Mouse (Mus musculus) splenic B cell, adult 2 months (primary cell): Measurements from ENCODE around the gene P2rx1.

Experiments used
- DNase-seq: peaks from one replicate; pipeline ENCODE4 v3.0.0-alpha.2; 2011; ENCODE audit warnings: low read depth, low spot score
- H3K27me3 ChIP-seq: 2 replicates; pipeline ENCODE4 v1.6.1; 2012; ENCODE audit warnings: mild to moderate bottlenecking, low read length, moderate library complexity, mixed read lengths; ENCODE audit not compliant: control insufficient read depth, poor library complexity, insufficient read depth, severe bottlenecking
- H3K36me3 ChIP-seq: 2 replicates; pipeline ENCODE4 v1.6.1; 2012; ENCODE audit warnings: mild to moderate bottlenecking, low read length, moderate library complexity, mixed read lengths; ENCODE audit not compliant: control insufficient read depth, poor library complexity, insufficient read depth, severe bottlenecking

Gene P2rx1

DNA sequence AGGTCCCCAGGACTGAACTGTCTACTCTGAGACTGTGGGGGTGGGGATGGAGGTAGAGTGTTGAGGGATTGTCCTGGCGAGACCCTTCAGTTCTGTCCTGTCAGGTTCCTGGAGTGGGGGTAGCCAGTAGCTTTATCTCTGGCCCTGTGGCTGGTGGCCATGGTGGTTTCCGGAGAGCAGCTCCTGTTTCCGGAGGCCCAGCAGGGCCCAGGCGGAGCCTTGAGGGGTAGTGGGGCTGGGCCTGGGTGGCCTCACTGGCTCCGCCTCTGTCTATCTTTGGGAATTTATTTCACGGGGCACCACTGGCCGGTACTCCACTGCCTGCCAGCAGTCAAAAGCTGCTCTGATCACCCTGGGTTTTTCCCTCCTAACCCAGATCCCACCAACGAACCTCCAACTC is at the start of gene P2rx1:
TSS of gene P2rx1 (plus strand) at position 333 of the 400 bp plus-strand sequence.
- no peaks in the 10 kb centered on the region; the same call in none of the 2 replicates for H3K36me3 ChIP-seq
- H3K27me3 ChIP-seq, result no peaks in the 10 kb centered on the region
- no peak for DNase-seq

DNA sequence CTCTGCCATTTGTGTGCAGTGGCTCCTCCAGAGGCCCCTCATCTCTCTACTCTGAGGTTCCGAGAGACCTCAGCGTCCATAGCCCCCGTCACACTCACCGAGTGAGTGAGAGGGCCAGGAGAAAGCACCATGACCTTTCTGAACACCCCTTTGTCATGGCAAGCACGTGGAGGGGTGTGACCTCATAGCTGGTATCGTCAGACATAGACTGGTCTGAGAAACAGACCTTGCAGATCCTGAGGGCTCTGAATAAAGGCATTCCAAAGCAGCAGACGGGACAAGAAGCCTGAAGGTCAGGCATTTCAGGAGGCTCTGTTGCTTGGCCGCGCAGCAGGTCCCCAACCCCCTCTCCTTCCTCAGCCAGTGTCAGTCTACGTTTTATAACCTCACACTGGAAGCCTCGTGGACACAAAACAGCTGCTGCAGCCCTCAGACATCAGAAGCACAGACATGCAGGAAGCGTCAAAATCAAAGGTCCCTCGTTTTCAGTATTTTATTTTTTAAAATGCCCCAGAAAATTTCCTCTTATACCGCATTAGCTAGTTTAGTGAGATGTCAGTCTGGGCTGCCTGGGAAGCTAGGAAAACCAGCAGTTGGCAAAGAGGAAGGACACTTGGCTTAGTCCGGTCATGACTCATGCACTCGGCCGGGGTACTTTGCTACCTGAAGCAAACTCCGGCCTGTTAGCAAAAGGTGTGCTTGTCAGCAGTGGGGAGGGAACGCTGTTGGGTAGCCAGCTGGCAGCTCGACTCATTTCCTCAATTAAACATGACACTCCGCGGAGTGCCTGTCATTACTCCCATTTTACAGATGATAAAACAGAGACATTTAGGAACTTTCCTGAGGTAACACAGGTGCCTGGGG is 47.5 kb upstream of the P2rx1 start:
- DNase-seq, result no peak
- Histone ChIP-seq H3K36me3 (no peaks in the 10 kb centered on the region), H3K27me3 (no peaks in the 10 kb centered on the region)

DNA sequence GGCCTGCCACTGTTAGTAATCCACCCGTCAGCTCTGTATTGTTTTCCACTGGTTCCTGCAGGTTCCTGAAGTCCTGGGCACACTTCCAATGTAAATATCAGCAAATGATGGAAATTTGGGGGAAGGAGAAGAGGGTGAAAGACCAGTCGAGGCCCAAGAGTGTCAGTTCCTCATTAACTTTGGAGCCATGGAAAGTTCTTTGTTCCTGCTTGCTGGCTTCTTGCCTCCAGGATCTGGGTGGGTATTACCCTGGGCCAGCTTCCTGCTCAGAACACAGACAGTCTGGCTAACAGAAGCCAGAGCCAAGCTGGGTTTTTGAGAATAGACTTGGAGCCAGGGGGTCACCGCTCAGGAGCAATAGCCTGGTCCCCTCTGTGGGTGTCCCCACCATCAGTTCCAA is 46.7 kb upstream of the P2rx1 start:
- no peak for DNase-seq

DNA sequence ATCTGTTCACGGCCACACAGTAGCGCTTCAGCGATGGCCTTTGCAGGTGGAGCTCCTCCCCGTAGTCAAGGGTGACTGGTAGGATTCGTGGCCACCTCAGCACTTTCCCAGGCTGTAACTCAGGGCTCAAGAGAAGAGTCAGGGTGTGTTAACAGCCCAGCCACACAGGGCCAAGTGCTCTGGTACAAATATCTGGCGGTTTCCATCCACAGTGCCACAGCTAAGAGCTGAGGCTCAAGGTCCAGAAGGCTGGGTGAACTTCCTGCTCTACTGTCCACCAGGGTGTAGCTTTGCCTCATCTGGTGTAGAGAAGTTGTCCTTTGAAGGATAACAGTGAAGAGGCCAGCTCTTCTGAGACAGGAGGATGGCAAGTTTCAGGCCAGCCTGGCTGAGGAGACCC is 46.2 kb upstream of the P2rx1 start:
- H3K36me3 ChIP-seq, result no peaks in the 10 kb centered on the region
- DNase-seq, result peak; percentile 32
- H3K27me3 ChIP-seq, result no peaks in the 10 kb centered on the region

More for the DNA sequence above, 46.7 kb upstream of the P2rx1 start:
- Histone ChIP-seq H3K27me3 (no peaks in the 10 kb centered on the region), H3K36me3 (no peaks in the 10 kb centered on the region)

DNA sequence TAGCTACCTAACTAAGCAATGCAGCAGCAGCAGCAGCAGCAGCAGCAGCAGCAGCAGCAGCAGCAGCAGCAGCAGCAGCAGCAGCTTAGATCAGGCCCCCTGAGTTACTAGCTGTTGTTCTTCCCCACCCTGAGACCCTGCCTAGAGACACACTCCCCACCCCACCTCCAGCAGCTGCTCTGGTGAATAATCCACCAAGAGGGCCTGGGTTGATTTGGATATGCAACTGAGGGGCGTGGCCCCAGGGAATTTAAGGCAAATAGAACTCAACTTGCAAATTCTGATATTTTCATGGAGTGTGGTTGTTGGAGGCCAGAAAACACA is 45.8 kb upstream of the P2rx1 start:
- no peak for DNase-seq
- no peaks in the 10 kb centered on the region for H3K36me3 ChIP-seq

DNA sequence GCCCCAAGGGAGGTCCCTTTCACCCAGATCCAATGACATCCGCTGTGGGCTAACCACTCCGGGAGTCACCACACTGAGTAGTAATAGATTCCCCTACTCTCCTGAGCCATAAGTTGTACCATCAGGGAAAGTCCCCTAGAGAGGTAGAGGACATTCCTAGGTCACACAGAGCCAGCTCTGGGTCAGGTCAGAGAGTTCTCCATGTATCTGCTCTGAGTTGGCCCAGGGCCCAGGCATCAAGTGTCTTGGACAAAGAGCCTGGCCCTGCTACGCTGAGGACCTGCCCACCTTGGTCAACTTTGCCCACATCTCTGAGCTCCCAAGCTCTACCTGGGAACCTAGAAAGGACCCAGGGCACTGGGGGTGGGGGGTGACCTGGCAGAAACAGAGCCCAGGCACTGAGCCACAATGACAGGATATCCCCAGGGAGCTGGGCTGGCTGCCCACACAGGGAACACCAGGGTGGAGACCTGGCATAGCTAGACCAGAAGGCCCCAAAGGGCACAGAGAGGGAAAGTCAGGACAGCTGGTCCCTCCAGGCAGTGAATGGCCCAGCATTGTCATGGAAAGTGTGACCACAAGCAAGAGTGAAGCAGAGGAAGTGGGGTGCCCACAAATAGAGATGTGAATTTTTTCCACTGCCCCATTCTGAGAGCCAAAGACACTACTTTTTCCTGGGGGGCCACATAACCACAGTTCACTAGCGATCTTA is 45.3 kb upstream of the P2rx1 start:
- H3K27me3 ChIP-seq, result no peaks in the 10 kb centered on the region
- H3K36me3 ChIP-seq, result no peaks in the 10 kb centered on the region
- peak; percentile 87 for DNase-seq

More for the DNA sequence above, 45.8 kb upstream of the P2rx1 start:
- no peaks in the 10 kb centered on the region for H3K27me3 ChIP-seq

DNA sequence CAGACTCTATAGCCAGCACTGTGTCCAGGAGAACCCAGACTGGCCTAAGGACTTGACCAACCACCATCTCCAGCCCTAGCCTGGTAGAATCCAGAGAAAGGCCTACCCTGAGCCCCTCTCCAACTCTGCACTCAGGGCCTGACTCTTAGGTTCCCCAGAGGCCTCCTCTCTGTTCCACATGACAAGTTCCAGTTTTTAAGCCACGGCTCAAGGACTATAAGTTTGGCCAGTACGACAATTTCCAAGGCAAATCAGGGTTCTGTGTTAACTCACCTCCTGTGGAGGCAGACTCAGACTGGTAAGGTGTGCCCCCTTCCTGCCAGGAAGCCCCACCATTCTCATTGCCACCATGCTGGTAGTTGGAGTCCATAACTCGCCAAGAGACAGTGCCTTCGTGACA is 44.7 kb upstream of the P2rx1 start:
- peak; percentile 73 for DNase-seq
- H3K27me3 ChIP-seq, result no peaks in the 10 kb centered on the region
- H3K36me3 ChIP-seq, result no peaks in the 10 kb centered on the region

DNA sequence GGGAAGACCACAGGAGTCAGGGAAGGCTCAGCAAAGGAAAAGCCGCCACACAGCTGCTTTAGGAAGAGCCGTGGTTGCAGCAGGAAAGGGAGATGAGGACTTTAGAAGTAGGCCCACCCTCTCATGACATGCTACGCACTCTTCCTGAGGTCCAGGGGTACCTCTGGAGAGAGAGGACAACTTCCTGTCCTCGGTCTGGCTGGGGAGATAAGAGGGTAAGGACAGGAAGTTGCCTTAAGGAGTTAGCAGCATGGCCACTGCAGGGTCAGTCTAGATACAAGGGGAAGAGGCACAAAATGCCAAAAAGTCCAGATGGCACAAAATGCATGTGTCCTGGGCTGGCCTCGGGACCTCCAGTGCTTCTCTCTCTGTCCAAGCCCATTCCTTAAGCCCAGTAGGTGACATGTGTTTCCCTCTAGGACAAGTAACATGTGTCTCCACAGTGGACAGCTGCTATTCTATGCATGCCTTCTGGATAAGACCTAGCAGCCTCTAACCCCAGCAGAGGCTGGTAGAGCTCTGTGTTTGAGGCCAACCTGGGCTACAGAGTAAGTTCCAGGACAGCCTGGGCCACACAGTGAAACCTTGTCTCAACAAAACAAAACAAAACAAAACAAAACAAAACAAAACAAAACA is 43.4 kb upstream of the P2rx1 start:
- no peaks in the 10 kb centered on the region for H3K36me3 ChIP-seq
- no peak for DNase-seq
- H3K27me3 ChIP-seq, result no peaks in the 10 kb centered on the region

DNA sequence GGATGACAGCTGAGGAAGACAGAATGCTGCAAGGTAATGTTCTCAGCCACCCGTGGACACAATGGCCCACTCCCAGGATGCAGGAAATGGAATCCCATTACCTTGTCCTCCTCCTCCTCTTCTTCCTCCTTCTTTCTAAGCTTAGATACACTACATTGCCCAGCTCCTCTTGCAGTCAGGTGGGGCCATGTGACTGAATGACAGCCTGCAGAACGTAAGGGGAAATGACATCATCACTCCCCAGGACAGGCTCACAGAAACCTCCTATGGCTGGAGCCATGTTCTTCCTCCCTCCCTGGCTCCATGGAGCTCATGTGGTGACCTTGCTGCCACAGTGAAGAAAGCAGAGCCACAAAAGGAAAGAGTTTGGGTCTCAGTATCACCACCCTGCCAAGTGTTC is 41.6 kb upstream of the P2rx1 start:
- H3K36me3 ChIP-seq, result no peaks in the 10 kb centered on the region
- no peaks in the 10 kb centered on the region for H3K27me3 ChIP-seq
- DNase-seq, result peak; percentile 81

DNA sequence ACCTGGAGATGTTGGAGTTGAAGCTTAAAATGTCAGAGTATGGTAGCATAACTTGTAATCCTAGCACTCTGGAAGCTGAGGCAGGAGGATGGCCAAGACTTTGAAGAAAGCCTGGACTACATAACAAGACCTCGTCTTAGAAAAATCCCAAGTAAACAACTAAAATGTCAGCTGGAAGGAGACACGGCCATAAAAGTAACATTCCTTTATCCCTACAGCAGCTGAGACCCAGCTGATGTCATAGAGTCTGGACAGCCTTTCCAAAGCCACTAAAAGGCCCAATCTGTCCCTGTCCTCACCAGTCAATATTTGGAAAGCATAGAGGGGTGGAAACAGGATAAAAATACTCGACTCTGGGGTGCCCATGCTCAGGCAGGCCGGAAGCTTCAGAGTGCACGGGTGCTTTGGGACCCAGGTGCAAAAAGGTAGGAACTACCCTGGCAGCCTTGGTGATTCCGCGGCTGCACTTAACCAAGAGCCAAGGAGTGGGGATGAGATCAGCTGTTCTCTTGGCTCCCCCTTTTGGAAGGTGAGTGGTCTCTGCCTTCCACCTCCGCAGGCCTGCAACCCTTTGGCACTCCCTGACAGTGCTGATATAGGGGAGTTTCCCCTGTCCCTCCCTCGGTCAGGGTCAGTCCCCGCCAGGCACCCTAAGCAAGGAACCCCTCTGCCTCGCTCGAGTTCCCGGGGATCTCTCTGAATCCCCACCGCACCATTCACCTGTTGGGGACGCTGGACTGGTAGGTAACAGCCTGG is 38.8 kb upstream of the P2rx1 start:
- DNase-seq, result peak; percentile 28
- H3K27me3 ChIP-seq, result no peaks in the 10 kb centered on the region
- no peaks in the 10 kb centered on the region for H3K36me3 ChIP-seq

DNA sequence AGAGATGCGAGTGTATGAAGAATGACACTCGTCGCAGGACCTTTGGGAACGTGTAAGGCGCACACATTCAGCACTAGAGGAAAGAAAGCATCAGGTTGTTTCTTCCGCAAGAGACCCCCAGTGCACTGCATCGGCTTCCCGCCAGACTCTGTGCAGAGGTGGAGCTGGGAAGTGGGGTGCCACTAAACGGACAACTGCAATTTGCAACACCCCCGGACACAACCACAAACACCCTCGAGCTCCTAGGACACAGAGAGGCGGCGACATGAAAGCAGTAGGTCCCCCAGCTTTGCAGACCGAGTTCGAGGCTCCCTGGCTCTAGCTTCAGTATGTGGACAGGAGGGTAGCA is 38.2 kb upstream of the P2rx1 start:
- Histone ChIP-seq H3K27me3 (no peaks in the 10 kb centered on the region), H3K36me3 (peaks cover 2% of the 10 kb centered on the region; the same call in 1 of the 2 replicates)
- peak; percentile 22 for DNase-seq

DNA sequence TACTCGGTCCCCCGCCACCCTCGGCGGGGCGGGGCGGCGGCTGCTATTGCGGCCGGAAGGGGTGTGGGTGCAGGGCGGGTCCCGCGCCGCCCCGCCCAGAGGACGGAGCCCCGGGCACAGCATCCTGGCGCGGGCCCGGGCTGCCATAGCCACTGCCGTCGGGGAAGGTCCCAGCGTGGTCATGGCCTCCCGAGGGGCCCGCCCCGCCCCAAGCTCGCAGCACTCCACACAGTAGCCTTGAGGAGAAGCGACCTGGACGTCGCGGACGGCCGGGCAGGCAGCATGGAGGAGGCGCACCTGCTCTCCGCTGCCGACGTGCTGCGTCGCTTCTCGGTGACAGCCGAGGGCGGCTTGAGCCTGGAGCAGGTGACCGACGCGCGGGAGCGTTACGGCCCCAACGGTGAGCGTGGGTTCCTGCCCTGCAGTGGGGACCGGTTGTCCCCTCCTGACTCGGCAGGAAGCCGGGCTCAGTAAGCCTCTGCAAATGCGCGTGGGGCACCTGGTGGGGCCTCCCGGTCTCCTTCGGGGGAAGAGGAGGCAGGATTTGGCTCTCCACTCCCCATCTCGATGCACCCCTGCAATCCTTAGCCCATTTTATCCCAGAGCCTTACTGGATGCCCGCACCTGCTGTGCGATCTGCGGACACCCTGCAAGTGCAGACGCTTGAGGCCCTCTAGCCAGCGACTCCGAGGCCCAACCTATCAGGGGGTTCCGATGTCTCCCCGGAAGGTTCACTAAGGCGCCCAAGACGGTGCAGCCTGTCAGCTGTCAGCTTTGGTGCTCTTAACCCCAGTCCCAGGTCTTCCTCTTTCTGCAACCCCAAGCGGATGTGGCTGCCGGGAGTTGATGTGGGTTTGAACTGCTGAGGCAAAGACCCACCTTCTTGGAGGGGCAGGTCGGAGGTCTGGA is 37.6 kb upstream of the P2rx1 start, which contains the start of gene Atp2a3:
TSS of gene Atp2a3 (plus strand) at position 98 of the 909 bp plus-strand sequence.
- Histone ChIP-seq H3K36me3 (peaks cover 2% of the 10 kb centered on the region; the same call in 1 of the 2 replicates), H3K27me3 (no peaks in the 10 kb centered on the region)
- DNase-seq, result peak; percentile 87

DNA sequence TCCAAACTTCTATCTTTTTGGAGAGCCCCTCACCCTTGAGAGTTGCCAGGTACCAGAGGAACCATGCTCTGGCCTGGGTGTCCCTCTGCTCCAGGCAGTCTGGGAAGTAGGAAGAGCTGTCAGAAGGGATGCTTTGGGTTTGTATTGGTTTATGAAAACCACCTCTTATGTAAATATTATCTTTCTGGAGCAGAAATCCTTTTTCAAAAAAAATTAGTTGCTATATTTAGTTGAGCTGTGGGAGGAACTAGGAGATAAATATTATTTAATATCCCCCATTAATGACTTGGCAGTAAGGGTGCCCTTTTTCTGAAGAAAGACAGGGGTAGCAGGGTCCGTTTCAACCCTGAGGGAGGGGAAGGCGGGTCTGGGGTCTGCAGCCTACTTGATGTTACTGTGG is 36.5 kb upstream of the P2rx1 start:
- DNase-seq, result no peak
- no peaks in the 10 kb centered on the region for H3K27me3 ChIP-seq

More for the DNA sequence above, 36.5 kb upstream of the P2rx1 start:
- peaks cover 5% of the 10 kb centered on the region; the same call in 1 of the 2 replicates for H3K36me3 ChIP-seq
